Mouse (Mus musculus): ENCODE data around the gene Gm4340. TPM values are rescaled to one million over a fixed set of nuclear protein-coding genes. Genes with fewer than 3 reads are reported as not detected.

The Gm4340 gene
- polyA plus RNA-seq (2014; fragmentation: Illumina TruSeq; extraction: RNeasy Lipid Tissue Mini Kit (QIAGEN cat#74804); ENCODE audit: low read depth, low replicate concordance) = not detected

GRCm38 (mm10) chr10:104193742-104194141 lies at the start of gene Gm4340:
Gene Gm4340, plus strand, starts transcription at chr10:104194042.

DNA sequence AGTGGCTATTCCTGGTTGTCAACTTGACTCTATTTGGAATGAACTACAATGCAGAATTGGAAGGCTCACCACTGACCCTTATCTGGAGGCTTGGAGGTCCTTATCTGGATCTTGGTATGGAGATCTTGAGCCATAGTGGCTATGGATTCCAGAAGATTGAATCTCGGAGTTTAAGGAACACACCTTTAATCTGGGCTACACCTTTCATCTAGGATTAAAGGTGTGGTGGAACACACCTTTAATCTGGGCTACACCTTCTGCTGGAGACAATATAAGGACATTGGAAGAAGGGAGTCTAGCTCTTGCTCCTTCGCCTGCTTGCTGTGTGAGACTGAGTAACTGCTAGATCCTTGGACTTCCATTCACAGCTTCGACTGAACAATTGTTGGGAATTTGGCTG lies 42.6 kb upstream of the Gm4340 start, which contains the start of gene Gm6763:
Gene Gm6763, plus strand, starts transcription at position 301 of the 400 bp plus-strand sequence.

DNA sequence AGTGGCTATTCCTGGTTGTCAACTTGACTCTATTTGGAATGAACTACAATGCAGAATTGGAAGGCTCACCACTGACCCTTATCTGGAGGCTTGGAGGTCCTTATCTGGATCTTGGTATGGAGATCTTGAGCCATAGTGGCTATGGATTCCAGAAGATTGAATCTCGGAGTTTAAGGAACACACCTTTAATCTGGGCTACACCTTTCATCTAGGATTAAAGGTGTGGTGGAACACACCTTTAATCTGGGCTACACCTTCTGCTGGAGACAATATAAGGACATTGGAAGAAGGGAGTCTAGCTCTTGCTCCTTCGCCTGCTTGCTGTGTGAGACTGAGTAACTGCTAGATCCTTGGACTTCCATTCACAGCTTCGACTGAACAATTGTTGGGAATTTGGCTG lies 34.1 kb upstream of the Gm4340 start, which contains the start of gene Gm8764:
Gene Gm8764, plus strand, starts transcription at position 301 of the 400 bp plus-strand sequence.

GRCm38 (mm10) chr10:104168215-104168614 lies 25.6 kb upstream of the Gm4340 start, which contains the start of gene Gm21304:
Gene Gm21304, plus strand, starts transcription at chr10:104168515.

DNA sequence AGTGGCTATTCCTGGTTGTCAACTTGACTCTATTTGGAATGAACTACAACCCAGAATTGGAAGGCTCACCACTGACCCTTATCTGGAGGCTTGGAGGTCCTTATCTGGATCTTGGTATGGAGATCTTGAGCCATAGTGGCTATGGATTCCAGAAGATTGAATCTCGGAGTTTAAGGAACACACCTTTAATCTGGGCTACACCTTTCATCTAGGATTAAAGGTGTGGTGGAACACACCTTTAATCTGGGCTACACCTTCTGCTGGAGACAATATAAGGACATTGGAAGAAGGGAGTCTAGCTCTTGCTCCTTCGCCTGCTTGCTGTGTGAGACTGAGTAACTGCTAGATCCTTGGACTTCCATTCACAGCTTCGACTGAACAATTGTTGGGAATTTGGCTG lies 17.1 kb upstream of the Gm4340 start, which contains the start of gene Gm21312:
Gene Gm21312, plus strand, starts transcription at position 301 of the 400 bp plus-strand sequence.

DNA sequence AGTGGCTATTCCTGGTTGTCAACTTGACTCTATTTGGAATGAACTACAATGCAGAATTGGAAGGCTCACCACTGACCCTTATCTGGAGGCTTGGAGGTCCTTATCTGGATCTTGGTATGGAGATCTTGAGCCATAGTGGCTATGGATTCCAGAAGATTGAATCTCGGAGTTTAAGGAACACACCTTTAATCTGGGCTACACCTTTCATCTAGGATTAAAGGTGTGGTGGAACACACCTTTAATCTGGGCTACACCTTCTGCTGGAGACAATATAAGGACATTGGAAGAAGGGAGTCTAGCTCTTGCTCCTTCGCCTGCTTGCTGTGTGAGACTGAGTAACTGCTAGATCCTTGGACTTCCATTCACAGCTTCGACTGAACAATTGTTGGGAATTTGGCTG lies 8.6 kb upstream of the Gm4340 start, which contains the start of gene Gm20765:
Gene Gm20765, plus strand, starts transcription at position 301 of the 400 bp plus-strand sequence.

Other genes with a start within 250 kb of the Gm4340 start
- not detected for gene Gm21293, start 51.1 kb upstream of the Gm4340 start, polyA plus RNA-seq (2014; fragmentation: Illumina TruSeq; extraction: RNeasy Lipid Tissue Mini Kit (QIAGEN cat#74804); ENCODE audit: low read depth, low replicate concordance)
- gene Gm6763, start 42.5 kb upstream of the Gm4340 start, polyA plus RNA-seq (2014; fragmentation: Illumina TruSeq; extraction: RNeasy Lipid Tissue Mini Kit (QIAGEN cat#74804); ENCODE audit: low read depth, low replicate concordance) = not detected
- not detected for gene Gm8764, start 34.0 kb upstream of the Gm4340 start, polyA plus RNA-seq (2014; fragmentation: Illumina TruSeq; extraction: RNeasy Lipid Tissue Mini Kit (QIAGEN cat#74804); ENCODE audit: low read depth, low replicate concordance)
- gene Gm21304, start 25.5 kb upstream of the Gm4340 start, polyA plus RNA-seq (2014; fragmentation: Illumina TruSeq; extraction: RNeasy Lipid Tissue Mini Kit (QIAGEN cat#74804); ENCODE audit: low read depth, low replicate concordance) = not detected
- gene Gm21312, start 17.0 kb upstream of the Gm4340 start, polyA plus RNA-seq (2014; fragmentation: Illumina TruSeq; extraction: RNeasy Lipid Tissue Mini Kit (QIAGEN cat#74804); ENCODE audit: low read depth, low replicate concordance) = not detected
- gene Gm20765, start 8.5 kb upstream of the Gm4340 start, polyA plus RNA-seq (2014; fragmentation: Illumina TruSeq; extraction: RNeasy Lipid Tissue Mini Kit (QIAGEN cat#74804); ENCODE audit: low read depth, low replicate concordance) = not detected